Mouse (Mus musculus) lung, adult 10 weeks (tissue): Measurements from ENCODE around the gene Gm20894. TPM values are rescaled to one million over a fixed set of nuclear protein-coding genes. Genes with fewer than 3 reads are reported as not detected.

Experiments used
- polyA plus RNA-seq: library from polyadenylated mRNA; stranded (reverse); fragments of 350-450 nt; fragmentation: Illumina TruSeq; extraction: RNeasy Lipid Tissue Mini Kit (QIAGEN cat#74804); gene quantifications from one replicate; pipeline ENCODE4 v1.2.3, GENCODE M21; 2014; ENCODE audit warnings: low read depth, low replicate concordance; ENCODE audit not compliant: insufficient read depth

Gene Gm20894
- polyA plus RNA-seq = not detected

DNA sequence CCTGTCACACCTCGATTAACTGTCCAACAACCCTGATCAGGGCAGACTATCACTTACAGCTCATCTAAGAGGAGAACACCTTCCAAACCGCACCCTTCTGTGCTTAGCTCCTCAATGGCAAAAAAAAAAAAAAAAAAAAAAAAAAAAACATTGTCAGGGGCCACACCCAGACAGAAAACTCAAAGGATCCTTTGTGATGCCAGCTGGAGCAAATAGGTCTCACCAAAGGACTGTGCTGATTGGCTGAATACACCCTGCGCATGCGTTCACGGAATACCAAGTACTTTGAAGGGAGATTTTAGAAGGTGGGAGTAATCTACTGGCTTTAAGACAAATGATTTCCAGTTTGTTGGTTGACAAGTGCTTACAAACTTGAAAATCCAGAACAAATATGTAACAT is at the start of gene Gm20894:
Gene Gm20894 (minus strand): TSS at position 101 of the 400 bp plus-strand sequence.

